Mouse (Mus musculus) ZHBTc4 (cell line): ENCODE data around the gene Cyp2f2.

Source experiments
- DNase-seq: peaks from one replicate; pipeline ENCODE4 v3.0.0-alpha.2; 2011; ENCODE audit warnings: low read depth, low spot score

Cyp2f2 gene

DNA sequence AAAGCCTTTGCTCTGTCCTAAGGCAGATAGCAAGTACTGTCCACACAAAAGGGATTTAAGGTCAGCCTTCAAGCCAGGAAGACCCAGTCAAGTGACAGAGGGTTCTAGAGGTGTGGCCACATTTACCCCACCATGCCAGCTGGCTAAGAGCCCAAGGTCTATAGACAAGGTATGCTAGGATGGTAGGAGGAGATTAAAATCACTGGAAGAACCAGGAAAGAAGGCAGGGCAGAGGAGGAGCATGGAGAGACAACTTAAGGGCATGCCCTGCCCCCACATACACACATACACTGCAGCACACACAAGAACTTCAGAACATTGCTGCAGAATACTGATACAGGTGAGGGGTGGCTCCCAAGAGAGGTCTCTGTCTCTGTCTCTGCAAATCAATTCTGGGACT is at the start of gene Cyp2f2:
Gene Cyp2f2, plus strand, starts transcription at position 234 of the 400 bp plus-strand sequence.
- DNase-seq, result no peak

DNA sequence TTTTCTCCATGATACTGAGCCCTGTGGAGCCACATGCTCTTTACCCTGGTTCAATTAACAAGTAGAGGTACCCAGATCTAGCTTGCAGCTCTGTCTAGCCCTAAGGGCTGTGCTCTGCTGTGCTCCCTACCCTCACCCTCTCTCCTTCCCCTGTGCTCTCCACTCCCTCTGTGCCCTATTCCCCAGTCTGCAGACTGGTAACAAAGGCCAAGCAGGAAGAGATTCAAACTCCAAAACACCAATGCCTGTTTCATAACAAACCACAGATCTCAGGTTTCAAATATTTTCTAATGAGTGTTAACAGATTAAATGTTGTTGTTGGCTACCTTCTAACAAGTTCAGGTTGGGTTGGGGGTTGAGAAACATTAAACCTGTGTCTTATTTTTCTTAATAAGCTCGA is 41.1 kb upstream of the Cyp2f2 start:
- DNase-seq, result no peak

DNA sequence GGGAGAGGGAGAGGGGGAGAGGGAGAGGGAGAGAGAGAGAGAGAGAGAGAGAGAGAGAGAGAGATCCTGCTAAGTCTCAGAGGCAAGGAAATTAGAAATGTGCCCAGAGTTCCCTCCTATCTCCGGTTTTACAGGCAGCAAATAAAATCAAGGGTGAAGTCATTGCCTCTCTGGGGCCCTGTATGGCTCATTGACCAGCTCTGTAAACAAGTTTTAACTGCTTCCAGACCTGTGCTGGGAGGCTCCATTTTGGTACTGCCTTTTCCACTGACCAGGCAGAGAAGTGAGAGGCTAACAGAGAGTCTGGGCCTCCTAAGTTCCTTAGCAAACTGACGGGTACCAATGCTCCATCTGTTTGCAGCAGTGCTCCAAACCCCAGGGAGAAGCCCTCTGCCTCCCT is 38.1 kb upstream of the Cyp2f2 start:
- no peak for DNase-seq

DNA sequence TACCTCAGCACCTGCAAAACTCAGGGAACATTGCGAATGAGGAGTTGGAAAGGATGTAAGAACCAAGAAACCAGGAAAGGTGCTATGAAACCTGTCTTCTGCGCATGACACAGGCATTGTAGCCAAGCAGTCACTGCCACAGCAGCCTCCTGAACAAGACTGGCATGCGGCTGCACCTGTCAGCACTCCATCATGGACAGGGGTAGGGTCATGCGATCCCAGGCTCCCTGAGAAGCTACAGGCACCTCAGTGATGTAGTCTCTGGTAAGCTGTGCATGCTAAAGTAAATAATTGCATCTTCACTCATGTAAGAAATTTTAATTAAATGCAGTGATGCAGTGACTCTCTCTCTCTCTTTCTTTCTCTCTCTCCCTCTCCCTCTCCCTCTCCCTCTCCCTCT is 28.7 kb upstream of the Cyp2f2 start:
- DNase-seq, result no peak

DNA sequence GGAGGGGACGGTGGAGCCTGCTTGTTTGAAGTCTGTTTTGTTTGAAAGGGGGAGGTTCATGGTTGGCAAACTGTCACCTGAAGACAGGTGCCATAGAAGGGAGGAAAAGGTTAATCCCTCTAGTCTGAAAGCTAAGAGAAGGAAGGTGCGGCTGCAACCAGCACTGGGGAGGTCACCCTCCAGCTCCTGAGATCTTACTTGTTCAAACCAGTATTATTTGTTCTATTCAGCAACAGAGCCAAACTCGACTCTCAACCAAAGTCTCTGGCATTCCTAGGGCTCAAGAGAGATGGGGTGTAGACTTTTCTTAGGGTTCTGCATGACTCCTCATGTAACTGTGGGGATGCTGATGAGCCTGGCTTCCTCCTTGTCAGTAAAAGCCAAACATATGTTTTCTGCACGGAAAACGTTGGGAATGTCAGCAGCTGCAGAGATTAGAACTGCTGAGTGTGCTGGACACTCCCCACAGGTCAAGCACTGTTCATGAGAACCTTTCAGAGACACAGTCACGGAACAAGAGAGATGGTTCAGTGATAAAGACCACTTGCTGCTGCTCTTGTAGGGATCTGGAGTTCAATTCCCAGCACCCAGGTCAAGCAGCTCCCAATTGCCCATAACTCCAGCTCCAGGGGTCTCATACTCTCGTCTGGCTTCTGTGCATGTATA is 27.5 kb upstream of the Cyp2f2 start:
- no peak for DNase-seq

DNA sequence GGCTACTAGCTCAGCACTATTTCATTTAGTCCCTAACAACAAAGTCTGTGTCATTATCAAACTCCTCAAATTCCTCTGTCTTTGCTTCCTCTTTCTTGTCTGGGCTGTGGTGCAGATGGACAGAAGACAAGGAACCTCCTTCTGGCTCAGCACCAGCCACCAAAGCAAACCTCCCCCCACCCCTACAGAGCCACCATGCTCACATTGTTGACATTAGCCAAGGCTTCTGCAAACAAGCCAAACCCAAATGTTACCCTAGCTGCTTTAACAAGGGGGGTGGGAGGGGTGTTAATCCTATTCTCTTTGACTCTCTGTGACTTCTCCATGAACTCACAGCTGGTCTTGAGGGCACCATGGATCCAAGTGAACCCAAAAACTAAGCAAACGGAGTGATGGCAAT is 26.8 kb upstream of the Cyp2f2 start:
- DNase-seq, result no peak

DNA sequence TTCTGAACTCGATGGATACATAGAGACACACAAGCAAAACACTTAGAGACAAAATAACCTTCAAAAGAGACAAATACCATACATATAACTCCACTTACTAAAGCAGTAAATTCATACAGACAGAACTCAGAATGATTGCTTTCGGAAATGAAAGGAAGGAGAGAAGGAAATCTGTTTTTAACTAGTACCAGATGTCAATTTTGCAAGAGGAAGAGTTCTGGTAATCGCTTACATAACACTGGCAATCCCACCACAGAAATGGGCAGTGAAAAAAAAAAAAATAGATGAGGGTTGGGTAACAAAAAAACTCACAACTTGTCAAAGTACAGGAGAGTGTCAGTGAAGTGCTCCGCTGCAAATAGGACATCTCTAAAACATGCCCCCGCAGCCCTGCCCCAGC is 14.8 kb upstream of the Cyp2f2 start:
- no peak for DNase-seq

DNA sequence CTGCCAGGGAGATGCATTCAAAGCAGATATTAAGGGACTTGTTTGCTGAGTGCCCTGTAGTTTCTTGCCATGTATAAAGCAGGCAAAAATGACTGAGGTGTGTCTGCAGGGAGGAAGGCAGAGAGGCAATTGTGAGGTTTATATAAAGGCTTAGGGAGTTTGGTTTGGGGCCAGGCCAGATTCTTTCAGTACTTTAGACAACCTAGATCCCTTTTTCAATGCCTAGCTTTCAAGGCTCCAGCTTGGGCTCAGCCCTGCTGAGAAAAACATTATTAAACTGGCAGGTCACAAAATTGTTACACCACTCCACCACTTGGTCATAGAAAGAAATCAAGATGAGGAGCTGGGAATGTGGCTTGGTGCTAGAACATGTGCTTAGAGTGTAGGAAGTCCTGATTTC is 9.4 kb upstream of the Cyp2f2 start:
- no peak for DNase-seq

DNA sequence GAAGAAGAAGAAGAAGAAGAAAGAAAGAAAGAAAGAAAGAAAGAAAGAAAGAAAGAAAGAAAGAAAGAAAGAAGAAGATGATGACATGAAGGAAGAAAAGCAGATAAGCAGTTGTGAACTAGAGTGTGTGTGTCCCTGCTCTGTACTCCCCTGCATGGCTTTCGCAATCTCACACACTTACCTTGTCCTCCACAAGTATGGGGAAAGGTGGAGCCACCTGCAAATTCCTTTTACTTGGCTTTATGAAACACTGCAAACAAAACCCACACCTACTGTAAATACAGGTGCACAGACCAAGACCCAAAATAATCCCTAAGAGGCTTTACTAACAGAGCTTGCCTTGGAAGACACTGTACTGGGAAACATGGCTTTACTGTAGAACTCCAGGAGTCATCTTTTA is 8.7 kb upstream of the Cyp2f2 start:
- no peak for DNase-seq

DNA sequence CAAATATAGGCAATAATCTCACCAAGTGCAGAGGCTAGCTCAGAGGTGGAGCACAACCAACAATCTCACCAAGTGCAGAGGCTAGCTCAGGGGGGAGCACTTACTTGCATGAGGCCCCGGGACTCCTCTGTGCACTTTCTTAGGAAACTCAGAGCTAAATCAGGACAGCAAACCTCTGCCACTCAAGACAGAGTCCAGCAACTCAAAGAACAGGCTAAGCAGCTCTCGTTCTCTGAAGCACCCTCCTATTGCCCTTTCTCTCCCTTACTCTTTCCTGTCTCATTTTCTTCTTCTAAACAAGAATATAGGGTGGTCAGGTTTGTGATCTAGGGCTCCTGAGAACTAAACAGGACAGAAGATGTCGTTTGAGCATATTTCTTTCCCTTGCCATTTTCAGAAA is 7.7 kb upstream of the Cyp2f2 start:
- DNase-seq, result no peak

DNA sequence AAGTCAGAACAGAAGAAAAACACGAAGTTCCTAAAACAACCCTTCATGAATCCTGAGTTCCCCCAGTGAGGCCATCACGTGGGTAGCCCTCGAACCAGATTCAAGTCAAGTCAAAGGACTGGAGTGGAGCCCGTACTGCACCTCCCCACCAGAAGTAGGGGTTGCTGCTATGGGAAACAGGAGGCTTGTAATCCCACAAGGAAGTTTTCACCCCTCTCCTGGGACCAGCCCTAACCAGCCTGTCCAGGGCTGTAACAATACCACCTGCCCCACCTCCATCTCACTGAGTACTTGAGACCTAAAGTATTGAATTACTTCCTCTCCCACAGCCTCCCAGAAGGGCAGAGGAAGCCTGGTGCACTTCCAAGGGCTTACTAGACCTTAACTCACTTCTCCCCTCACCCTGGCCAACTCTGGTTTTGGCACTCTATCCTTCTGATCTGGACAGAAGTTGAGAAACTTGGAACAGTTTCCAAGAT is 1.6 kb upstream of the Cyp2f2 start:
- DNase-seq, result peak; percentile 35

DNA sequence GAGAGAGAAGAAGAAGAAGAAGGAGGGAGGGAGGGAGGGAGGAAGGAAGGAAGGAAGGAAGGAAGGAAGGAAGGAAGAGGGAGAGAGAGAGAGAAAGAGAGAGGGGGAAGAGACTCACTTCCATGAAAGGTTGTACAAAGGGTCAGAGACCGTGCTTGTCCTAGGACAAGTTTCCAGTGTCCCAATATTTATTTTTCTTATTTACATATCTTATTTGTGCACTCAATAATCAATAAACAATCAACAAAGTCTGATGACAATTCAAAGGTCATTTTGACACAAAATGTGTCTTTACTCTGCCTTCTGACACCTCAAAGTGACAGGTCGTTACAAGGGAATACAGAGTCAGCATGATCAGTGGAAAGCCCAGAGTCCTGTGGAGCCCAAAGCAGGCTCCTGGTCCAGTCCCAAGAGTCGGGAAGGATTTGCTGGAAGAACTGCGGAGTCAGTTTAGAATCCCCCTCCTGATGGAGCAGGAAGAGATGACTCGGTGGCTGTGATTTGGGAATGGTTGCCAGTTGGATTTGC is 4.7 kb downstream of the Cyp2f2 start:
- DNase-seq, result no peak

DNA sequence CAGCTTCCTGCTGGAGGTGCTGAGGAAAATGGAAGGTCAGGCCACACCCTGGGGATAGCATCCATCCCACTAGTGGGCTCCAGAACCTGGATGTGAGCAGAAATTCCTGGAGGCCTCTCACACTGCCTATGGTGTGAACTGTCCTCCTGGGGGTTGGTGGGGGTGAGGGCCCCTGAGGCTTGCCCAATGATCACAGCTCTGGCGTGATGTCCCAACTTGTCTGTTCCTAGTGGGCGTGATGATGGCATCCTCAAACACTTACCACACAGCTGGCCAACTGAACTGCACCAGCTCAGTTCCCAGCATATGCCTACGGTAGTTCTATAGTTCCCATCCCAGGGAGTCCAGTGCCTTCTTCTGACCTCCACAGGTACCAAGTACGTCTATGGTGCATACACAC is 5.3 kb downstream of the Cyp2f2 start:
- no peak for DNase-seq

DNA sequence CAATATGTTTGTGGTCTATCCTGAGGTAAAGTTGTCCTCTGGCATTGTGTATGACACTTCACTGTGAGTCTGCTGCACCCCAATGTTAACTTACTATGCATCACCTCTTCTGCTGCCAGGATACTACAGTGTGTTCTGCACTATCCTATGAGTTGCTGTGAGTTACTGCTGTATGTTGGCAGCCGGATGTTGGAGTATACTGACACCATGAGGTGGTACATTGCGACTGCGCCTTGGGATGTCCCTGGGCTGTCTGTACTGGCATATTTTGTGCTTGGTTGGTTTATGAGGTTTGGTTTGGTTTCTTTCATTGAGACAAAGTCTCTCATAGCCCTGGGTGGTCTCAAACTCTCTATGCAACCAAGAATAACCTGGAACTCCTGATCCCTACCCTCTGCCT is 8.5 kb downstream of the Cyp2f2 start:
- peak; percentile 66 for DNase-seq

DNA sequence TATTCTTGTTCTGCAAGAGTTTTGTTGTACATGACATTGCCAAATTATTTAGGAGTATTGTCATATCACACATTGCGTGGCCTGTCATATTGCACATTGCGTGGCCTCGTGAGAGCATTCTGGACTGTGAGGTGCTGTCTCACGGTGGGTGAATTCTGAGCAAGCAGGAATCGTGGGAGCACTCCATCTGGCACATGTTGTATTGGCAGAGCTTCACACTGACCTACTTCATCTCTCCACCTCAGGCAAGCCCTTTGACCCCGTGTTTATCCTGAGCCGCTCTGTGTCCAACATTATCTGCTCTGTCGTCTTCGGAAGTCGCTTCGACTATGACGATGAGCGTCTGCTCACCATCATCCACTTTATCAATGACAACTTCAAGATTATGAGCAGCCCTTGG is 9.2 kb downstream of the Cyp2f2 start:
- no peak for DNase-seq

DNA sequence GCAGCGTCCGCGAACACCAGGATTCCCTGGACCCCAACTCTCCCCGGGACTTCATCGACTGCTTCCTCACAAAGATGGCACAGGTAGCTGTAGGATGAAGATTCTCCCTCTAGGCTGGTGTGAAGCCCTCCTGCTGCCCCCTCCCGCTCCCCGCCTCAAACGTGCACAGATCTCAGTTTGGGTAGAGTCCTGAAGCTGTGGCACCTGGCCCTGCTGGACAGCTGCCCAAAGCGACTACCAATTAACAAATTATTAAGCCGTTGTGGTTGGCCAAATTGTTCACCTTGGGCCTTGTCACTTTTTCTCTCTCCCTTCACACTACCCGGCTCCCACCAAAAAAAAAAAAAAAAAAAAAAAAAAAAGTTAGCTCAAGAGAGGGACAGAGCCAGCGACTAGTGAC is 10.1 kb downstream of the Cyp2f2 start:
- DNase-seq, result no peak

DNA sequence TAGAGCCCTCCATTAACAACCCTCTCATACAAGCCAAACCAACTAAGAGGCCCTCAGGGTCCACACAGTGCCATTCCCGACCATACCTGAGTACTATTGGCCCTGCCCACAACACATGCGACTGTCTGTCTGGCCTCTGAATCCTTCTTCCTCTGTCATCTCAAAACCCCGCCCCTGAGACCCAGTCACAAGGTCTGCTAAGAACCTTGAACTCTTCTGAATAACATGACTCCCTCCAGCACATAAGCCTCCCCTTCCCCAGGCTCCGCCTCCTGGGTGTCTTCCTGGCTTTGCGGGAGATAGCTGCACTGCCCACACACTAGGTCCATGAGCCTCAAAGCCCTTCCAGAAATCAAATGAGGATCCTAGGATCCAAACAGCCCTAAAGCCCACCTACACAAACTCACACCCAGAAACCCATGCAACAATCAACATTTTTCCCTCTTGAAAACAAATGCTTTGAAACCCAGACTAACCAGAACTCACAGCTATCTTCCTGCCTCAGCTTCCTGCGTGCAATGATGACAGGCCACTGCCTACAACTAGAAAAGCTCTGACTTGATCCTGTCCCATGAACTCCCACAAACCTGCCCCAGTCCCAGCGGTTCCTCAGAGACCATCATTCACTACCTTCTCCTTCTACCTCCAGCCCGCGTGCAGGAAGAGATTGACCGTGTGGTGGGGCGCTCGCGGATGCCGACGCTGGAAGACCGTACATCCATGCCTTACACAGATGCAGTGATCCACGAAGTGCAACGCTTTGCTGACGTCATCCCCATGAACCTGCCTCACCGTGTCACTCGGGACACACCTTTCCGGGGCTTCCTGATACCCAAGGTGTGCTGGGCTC is 11.0 kb downstream of the Cyp2f2 start:
- DNase-seq, result peak; percentile 81

DNA sequence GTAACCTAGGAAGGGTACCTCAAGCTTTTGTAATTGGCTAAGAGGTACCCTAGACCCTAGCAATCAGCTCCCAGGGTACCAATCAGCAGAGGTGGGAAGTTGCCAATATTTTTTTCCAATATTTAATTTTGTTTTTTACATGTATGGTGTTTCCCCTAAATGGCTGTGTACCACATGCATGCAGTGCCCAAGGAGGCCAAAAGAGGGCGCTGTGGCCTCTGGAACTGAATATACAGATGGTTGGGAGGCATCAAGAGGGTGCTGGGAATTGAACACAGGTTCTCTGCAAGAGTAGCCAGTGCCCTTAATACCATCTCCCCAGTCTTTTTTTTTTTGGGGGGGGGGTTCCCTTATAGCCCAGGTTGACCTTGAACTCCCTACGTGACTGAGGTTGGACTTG is 11.7 kb downstream of the Cyp2f2 start:
- peak; percentile 35 for DNase-seq

DNA sequence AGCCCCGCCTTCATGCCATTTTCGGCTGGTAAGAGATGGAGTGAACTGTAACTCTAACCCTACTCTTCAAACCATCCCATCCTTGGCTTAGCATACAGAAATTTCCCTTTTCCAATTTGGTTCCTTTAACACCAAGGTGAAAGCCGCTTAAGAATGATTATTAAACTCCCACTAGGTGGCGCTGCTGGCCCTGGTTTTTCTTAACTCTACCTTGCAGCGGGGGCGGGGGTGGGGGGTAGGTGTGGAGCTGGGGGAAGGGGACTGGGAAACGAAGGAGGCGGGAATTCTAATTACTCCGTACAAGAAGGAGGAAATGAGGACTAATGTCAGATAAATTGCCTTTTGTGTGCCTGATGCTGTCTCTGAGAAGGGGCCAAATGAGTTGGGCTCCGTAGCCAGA is 12.9 kb downstream of the Cyp2f2 start:
- peak; percentile 89 for DNase-seq

DNA sequence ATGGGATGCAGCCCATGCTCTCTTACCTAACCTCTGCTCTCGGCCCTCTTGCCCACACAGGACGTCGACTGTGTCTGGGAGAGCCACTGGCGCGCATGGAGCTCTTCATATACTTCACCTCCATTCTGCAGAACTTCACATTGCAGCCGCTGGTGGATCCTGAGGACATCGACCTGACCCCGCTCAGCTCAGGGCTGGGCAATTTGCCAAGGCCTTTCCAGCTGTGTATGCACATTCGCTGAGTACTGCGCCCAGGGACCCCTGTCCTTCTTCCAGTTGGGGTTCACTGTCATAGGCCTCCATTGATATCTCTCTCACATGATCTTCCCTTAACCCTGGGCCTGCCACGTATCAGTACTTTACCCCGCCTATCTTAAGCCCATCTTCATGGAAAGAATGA is 13.4 kb downstream of the Cyp2f2 start:
- peak; percentile 17 for DNase-seq

DNA sequence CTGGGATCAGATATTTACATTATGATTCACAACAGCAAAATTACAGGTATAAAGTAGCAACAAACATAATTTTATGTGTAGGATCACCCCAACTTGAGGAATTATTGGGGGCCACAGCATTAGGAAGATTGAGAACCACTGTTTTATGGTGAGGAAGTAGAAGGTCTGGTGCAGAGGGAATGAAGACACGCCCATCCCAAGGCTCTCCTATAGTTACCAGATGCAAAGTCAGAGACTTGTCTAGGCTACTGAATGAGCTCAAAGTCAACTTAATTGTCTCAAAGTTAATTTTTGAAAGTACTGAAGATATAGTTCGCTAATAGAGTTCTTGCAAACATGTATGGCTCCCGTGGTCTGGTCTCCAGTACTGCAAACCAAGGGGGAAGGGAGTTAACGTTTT is 14.0 kb downstream of the Cyp2f2 start:
- no peak for DNase-seq

DNA sequence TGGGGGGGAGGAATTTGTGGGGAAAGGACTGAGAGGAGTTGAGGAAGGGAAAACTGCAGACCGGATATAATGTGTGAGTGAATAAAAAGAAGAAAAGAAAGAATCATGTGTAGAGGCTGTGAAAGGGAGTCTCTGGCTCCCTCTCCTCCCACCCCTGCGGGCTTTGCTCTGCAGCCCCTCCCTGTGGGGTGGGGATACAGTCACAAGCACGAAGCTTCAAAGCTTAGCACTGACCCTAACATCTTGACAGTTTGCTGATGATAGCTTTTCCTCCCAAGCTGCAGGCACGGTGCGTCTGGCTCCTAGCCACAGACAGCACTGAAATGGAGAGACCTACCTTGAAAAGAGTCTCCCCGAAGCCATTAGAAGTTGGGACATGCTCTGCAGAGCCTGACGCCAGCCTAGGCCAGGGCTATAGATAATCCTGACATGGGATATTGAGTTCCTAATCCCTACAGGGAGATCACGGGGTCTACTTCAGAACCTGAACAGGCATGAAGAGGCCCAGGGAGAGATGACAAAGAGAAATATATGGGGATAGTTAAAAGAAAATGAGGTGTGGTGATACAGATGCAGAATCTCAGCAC is 16.8 kb downstream of the Cyp2f2 start:
- no peak for DNase-seq
